Mouse (Mus musculus): ENCODE measurements around the gene Ugt3a2.
A peak's percentile ranks its signal among the peaks of the same experiment; 100 is the strongest.

Ugt3a2 gene

DNA sequence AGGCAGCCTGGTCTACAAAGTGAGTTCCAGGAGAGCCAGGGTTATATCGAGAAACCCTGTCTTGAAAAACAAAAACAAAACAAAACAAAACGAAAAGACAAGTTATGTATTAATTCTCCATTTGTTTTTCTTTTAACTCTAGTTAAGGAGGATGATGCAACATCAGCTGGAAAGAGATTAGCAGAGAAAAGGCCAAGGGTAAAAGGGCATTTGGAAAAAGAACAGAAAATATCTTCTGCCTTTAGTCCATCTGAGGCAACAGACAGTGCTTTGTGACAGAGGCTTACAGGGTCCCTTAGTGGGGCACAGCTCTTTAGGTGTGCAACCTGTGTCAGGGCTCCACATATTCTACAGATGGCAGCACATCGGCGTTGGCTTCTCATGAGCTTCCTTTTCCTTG is at the start of gene Ugt3a2:
Ugt3a2 (plus strand) TSS at position 210 of the 400 bp plus-strand sequence.
- no peak for DNase-seq

DNA sequence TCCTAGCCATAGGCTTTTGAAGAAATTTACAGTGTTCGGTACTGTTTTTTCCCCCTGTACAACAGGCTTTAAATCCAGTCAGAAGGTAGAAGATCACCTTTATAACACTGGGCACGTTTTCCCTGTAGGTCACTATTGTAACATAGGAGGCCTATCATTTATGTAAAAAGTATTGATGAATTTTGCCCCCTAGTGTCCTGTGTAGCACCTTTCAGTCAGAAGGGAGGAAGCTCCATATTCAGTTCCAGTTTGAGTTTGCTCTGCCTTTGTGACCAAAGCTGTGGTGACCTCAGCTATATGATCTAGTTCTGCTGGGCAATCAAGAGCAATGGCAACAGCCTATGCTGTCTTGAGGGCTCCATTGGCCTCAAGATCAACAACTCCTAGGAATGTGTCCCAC is 45.7 kb upstream of the Ugt3a2 start:
- no peak for DNase-seq

DNA sequence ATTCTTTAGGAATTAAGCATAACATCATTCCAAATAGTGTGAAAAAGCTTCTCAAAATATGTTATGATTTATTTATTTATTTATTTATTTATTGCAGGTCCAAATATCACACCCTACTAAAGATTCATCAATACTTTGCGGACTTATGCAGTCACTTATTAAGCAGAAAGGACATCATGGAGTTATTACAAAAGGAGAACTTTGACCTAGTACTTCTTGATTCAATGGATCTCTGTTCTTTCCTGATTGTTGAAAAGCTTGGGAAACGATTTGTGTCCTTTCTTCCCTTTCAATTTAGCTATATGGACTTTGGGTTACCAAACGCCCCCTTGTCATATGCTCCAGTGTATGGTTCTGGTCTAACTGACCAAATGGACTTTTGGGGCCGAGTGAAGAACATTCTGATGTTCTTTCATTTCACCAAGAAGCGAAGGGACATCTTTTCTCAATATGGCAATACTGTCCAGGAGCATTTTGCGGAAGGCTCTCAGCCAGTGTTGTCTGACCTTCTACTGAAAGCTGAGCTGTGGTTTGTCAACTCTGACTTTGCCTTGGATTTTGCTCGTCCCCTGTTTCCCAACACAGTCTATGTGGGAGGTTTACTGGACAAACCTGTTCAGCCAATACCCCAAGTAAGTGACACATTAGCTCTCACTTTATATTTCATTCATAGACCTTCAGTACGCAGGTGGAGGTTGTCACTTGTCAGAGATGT is 29.2 kb upstream of the Ugt3a2 start:
- no peak for DNase-seq

DNA sequence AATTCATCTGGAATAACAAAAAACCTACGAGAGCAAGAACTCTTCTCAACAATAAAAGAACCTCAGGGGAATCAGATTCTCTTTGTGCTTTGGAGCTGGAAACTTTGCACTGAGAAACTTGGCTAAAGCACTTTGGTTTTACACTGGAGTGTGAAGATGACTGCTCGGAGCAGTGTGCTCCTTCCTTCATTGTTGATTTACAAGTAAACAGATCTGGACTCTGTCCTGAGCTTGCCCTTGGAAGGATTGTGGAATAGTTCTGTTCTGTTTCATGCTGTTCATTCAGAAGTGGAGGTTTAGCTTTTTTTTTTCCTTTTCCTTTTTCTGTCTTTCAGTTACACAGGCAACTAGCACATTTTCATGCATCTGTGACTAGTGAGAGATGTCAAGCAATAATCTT is 754 bp upstream of the Ugt3a2 start:
- DNase-seq, result no peak

DNA sequence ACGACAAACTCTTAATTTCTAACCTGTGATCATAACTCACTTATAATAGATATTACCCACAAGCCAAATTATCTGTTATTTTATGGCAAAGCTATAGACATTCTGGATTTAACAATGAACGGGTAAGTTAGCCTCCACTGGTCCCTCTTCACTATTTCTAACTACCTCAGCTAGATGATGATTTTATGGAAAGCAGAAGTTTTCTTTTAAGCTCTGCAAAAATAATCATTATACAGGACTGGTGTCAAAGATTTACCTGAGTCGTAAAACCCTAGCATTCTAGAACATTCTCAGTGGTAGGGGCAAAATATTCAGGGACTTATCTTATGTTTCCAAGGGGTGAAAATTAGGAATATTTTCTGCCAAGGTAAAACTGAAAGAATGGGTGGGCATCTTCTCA is 1.3 kb downstream of the Ugt3a2 start:
- DNase-seq, result no peak

DNA sequence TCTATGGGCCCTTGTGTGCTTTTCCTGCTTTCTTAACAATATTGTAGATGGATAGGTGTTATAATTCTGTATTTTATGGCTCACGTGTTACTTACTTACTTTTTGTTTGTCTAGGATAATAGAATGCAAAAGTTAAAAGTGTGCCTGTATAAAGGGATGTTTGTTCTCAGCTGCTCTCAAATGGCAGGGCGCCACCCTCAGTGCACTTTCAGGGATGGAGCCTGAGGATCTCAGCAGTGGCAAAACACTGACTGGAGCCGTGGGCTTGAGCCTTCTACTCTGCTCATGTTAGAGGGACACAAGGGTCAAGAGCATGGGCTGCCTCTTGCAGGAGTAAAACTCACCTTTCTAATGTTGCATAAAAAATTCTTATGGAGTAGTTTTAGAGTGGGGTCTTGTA is 1.7 kb downstream of the Ugt3a2 start:
- DNase-seq, result no peak

DNA sequence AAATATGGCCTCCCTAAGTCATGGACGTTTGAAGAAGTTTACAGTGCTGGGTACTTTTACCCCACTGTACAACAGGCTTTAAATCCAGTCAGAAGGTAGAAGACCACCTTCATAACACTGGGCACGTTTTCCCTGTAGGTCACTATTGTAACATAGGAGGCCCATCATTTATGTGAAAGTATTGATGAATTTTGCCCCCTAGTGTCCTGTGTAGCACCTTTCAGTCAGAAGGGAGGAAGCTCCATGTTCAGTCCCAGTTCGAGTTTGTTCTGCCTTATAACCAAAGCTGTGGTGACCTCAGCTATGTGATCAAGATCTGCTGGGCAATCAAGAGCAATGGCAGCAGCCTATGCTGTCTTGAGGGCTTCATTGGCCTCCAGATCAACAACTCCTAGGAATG is 13.4 kb downstream of the Ugt3a2 start:
- no peak for DNase-seq

DNA sequence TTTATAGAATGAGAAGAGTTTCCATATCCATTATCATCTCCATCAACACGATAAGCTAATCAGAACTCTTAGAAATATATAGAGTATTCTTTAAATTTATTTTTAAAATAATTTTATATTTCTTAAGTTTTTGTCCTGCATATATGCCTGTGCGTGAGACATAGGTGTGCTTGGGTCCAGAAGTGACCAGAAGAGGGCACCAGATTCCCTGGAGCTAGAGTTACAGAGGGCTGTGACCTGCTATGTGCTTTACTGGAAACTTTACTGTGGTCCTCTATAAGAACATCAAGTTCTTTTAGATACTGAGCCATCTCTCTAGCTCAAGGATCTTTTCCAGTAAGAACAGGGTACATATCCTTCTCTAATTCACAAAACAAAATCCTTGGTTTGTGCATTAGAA is 27.5 kb downstream of the Ugt3a2 start:
- DNase-seq, result no peak

DNA sequence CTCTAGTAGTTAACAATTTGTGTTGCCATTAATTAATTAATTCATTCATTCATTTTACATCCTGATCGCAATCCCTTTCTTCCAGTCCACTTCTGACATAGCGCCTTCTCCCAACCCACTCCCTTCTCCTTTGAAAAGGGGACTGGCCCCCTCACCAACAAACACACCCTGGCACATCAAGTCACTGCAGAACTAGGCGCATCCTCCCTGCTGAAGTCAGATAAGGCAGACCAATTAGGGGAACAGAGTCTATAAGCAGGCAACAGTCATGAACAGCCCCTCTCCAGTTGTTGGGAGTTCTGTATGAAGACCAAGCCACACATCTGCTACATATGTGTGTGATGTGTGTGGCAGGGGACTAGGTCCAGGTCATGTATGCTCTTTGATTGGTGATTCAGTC is 33.4 kb downstream of the Ugt3a2 start:
- DNase-seq, result no peak

DNA sequence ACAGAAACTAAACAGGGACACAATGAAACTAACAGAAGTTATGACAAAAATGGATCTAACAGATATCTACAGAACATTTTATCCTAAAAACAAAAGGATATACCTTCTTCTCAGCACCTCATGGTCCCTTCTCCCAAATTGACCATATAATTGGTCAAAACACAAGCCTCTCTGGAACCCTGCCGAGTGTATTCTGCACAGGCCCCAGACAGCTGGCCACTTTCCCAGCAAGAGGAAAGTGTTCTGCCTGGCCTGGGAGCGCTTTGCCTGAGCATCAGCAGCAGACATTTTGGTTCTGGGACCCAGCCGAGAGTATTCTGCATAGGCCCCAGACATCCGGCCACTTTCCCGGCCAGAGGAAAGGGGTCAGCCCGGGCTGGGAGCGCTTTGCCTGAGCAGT is 40.9 kb downstream of the Ugt3a2 start:
- DNase-seq, result peak; percentile 50 to 61

DNA sequence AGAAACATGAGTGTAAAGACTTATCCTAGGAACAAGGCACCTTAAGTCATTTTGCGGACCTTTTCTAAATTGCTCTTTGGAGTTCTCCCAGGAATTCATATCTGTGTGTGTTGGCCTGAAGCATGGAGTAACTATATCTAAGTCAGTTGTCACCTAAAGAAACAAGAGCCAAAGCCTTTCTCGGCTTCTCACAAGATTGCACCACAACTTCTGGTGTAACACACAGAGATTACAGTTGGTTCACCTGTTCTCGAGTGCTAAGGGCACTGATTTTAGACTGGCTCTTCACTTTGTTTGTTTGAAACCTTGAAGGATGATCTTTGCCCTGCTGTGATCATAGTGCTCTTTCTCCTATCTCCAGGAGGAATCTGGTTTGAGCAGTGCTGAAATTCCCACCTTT is 74.1 kb downstream of the Ugt3a2 start:
- no peak for DNase-seq
